Mouse (Mus musculus) layer of hippocampus, adult 9-10 months (tissue): ENCODE measurements at regions not wholly inside any gene's neighbourhood (a gene's known extent, or its start where the extent isn't known, plus 50 kb on each side); places are given as distances from the start of the nearest gene placed in this dataset.

Experiments used
- DNase-seq: peaks from one replicate; pipeline ENCODE4 v3.0.0; 2022; ENCODE audit warnings: low spot score

DNA sequence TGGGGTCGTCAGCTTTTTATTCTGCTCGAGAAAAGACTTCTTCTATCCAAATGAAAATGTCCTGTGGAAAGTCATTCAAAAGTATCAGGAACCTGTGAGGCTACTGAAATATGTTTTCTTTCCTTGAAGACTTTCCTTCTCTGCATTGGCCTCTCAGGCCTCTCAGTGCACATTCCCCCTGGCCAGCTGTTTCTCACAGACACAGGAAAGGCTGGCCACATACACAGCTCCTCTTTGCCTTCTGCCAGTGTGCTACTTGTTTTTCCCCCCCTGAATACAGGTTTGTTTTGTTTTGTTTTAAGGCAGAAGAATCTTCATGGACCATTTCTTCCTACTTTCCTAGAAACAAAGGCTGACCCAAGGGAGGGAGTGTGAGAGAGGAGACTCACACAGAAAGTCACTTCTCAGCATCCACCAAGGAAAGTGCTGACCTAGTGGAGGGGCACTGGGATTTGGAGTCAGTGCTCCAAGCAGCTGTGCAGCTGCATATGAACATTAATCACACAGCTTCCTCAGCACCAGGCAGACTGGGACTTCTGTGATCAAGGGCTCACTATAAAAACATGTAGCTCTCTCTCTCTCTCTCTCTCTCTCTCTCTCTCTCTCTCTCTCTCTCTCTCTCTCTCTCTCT, 324.0 kb downstream of the Etaa1 start:
- DNase-seq, result no peak

GRCm38 (mm10) chr11:17630172-17630553, 323.5 kb downstream of the Etaa1 start:
- no peak for DNase-seq

DNA sequence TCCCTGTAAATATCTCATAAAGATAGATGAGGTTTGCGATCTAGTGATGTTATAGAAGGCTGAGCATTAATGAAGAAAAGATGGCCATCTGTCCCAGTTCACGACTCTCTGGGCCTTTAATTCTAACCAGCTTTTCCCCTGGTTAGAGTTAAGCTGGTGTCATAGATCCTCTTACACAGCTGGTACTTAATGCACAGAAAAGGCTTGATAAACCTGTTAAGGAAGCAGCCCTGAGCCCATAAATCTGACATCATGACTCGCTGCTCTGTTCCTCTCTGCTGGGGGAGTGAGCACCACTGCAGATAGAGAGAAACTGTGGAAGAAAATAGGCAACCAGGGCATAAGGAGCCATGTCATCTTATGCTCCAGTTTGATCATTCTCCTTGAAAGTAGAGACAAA, 316.5 kb downstream of the Etaa1 start:
- no peak for DNase-seq

- no peak for DNase-seq
Measured at GRCm38 (mm10) chr11:17639922-17640321, 313.8 kb downstream of the Etaa1 start.

- DNase-seq, result no peak
Measured at GRCm38 (mm10) chr11:17647441-17647840, 306.2 kb downstream of the Etaa1 start.

- no peak for DNase-seq
Measured at GRCm38 (mm10) chr11:17651389-17652156, 302.1 kb downstream of the Etaa1 start.

GRCm38 (mm10) chr11:17655840-17656239, 297.8 kb downstream of the Etaa1 start:
- no peak for DNase-seq

DNA sequence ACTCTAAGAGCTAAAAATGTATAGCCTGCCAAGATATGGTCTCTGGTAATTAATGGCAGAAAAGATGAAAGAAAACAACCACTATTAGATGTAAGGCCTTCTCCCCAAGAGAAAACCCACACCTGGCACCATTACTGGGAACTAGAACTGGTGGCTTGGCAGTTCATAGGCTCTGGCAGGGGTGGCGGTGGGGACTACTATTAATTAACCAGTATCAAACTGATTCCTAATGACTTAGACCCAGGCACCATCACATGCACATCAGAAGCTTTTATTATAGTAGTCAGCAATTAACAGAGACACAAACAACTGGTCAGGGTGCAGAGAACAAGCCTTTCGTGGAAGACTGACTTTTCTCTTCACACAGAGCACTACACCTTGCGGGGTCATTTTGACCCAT, 296.0 kb downstream of the Etaa1 start:
- DNase-seq, result no peak

GRCm38 (mm10) chr11:17658289-17658688, 295.4 kb downstream of the Etaa1 start:
- DNase-seq, result no peak

DNA sequence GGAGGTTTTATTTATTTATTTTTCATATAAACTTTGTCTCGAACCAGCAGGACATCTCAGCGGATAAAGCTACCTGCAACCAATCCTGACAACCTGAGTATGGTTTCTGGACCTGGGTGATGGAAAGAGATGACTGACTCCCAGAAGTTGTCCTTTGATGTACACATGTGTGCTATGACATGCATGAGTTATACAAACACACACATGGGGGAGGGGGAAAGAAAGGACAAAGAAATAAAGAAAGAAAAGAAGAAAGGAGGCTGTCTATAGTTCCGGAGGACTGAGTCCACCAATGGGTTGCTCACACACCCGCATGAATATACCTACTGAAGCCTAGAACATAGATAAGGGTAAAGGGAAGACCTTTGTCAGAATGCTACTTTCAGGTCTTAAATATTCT, 295.0 kb downstream of the Etaa1 start:
- DNase-seq, result no peak

DNA sequence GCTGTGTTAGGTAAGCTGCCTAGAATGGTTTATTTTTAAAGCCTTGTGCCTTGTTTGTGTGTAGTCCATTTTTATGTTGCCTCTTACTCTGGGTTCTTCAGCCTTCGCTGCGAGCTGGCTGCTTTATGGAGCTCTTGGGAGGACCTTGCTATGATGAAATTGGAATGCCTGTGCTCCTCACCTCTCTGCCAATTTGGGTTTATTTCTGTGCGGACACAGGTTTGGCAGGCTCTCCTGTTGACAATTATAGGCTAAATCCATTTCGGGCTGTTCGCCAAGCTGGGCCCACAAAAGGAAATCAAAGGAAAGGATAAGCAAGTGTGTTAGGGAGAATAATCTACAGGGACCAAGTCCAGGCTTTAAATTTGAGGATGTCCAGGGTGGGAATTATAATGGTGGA, 289.8 kb downstream of the Etaa1 start:
- DNase-seq, result no peak

GRCm38 (mm10) chr11:17665624-17666552, 287.8 kb downstream of the Etaa1 start:
- no peak for DNase-seq

DNA sequence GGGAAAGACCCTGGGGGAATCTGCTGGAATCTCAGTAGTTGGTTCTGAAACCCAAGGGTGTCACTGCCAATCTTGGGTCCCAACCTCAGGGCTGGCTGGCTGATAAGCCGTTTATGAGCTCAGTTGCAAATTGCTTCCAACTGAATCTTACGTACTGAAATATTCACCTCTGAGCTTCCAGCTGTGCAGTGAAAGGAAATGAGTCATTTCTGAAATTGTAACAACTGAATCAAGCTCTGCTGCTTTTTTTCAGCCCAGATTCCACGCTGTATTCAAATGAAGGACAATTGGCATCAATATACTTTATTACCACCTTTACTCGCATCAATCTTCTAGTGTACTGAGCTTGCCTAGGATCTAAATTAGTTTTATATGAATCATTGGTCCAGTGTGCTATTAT, 272.7 kb downstream of the Etaa1 start:
- DNase-seq, result no peak

- DNase-seq, result peak; percentile 17
Measured at GRCm38 (mm10) chr11:17685711-17686113, 268.0 kb downstream of the Etaa1 start.

GRCm38 (mm10) chr11:17686806-17687205, 266.9 kb downstream of the Etaa1 start:
- DNase-seq, result no peak

DNA sequence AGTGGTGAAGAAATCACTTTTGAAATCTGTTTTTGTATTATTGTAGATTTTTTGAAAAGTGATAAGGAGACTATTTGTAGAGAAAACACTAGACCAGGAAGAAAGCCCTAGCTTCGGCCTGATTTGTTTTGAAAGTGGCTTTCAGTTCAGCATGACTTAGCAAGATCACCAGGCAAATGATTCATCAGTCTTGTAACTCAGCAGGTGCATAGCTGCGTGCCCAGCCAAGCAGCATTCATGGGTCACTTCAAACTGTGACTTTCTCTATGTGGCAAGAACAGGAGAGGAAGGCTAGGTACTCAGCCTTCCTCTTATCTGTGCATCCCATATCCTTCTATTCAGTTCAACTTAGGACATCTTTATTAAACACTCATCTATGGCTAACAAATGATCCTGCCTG, 259.5 kb downstream of the Etaa1 start:
- no peak for DNase-seq

DNA sequence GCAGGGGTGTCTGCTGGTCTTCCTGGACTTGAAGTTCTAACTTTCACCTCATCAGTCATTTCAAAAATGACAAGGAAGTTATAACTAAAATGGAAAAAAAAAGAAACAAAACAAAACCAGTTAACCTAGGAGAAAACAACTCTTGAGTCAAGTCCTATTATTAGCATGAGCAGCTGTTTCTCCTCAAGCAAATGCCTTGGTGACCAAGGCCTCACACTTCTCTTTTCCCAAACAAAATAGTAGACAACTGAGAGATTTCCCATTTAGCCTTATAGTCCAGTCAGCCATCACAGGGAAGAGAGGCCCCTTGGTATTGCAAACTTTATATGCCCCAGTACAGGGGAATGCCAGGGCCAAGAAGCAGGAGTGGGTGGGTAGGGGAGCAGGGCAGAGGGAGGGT, 244.9 kb downstream of the Etaa1 start:
- DNase-seq, result no peak

- DNase-seq, result no peak
Measured at GRCm38 (mm10) chr11:17722051-17722450, 231.6 kb downstream of the Etaa1 start.

DNA sequence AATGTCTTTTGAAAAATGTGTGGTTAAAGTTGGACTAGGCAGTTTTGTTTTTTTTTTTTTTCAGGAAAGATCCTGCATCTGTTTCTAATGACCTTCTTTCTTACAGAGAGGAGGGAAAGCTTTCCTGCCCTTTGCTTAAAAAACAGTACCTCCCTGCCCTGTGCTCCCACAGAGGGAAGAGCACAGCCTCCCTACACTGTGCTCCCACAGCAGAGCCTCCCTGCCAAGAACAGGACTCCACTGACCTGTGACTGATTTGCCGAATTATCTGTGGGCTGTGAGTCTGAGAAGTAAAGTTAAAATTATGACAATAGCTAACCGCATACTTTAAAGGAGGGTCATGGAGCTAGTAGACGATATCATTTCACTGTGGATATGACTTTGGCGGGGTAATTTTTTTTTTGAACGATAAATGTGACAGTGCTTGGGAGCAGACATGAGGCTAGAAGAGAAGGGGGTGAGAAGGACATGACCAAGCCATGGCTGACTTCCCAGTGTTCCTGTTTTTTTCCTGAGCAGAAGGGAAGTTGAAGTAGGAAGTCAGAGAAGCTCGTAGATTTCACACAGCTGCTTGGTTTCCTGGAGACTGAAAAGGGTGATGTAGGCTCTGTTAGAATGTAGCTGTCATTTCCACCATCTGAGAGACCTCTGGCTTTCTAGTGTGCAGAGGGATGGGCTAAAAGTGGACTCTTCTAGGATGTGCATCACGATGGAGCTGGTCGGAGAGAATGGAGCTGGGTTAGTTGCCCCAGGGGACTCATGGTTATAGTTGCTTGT, 226.2 kb downstream of the Etaa1 start:
- DNase-seq, result no peak

- DNase-seq, result no peak
Measured at GRCm38 (mm10) chr11:17733075-17733474, 220.6 kb downstream of the Etaa1 start.

DNA sequence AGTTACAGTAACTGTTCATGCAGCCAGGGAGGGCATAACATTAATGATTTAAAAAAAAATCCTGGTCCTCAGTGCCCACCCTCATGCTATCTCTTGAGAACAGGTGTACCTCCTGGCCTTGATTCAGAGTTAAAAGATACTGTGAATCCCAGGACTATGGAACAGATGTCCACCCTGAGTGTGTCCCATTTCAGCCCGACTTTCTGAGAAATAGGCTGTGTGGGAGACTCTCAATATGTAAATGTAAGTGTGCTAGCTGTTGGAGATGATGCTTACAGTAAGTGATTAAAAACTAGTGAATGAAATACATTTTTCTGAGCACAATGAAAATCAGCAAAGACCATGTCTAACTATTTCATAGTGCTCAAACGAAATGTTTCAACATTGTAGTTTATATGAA, 219.2 kb downstream of the Etaa1 start:
- DNase-seq, result no peak

DNA sequence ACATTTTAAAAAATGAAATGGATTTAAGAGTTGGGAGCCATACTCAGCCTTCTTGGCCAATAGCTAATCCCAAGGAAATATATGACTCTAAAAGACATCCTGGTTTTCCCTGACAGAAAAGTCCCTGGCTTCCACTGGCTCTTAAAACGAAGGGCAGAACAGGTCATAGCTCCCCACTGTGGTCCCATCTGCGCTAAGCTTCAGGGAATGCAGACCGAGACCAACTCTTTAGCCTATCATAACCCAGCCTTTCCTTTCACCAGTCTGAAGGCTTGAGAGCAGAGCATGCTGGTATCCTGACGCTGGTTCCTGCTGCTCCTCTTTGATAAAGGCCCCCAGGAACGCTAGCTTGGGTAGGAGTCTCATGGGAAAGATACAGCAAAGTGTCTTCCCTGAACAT, 214.8 kb downstream of the Etaa1 start:
- DNase-seq, result no peak
